Mouse (Mus musculus) kidney, embryonic 14.5 days (tissue): ENCODE measurements around the gene Krtap16-1. TPM values are rescaled to one million over a fixed set of nuclear protein-coding genes. Genes with fewer than 3 reads are reported as not detected.

Experiments used
- ATAC-seq: fragments of 200-750 bp; cut with Nextera tagmentation; 2 replicates; pipeline ENCODE4 v1.8.0; 2017; ENCODE audit warnings: moderate number of reproducible peaks, mild to moderate bottlenecking, moderate TSS enrichment, moderate library complexity; ENCODE audit not compliant: low FRiP score, low TSS enrichment
- H3K27ac ChIP-seq: fragments of 300-500 bp; sonication (generic); 2 replicates; pipeline ENCODE4 v1.5.1; 2014; ENCODE audit warnings: low read depth, mild to moderate bottlenecking, low read length, moderate library complexity, mixed read lengths
- H3K27me3 ChIP-seq: fragments of 300-500 bp; sonication (generic); 2 replicates; pipeline ENCODE4 v1.6.1; 2014; ENCODE audit warnings: mild to moderate bottlenecking, low read length; ENCODE audit not compliant: control insufficient read depth, insufficient read depth
- H3K36me3 ChIP-seq: fragments of 300-500 bp; sonication (generic); 2 replicates; pipeline ENCODE4 v1.6.1; 2014; ENCODE audit warnings: low read length, mixed read lengths; ENCODE audit not compliant: control insufficient read depth, insufficient read depth
- H3K4me1 ChIP-seq: fragments of 300-500 bp; sonication (generic); 2 replicates; pipeline ENCODE4 v1.6.1; 2014; ENCODE audit warnings: low read length, mixed read lengths; ENCODE audit not compliant: control insufficient read depth, insufficient read depth
- H3K4me2 ChIP-seq: fragments of 300-500 bp; sonication (generic); replicated peaks from 2 replicates; pipeline ENCODE4 v1.6.1; 2014; ENCODE audit warnings: low read depth, mild to moderate bottlenecking, low read length
- H3K4me3 ChIP-seq: fragments of 300-500 bp; sonication (generic); 2 replicates; pipeline ENCODE4 v1.5.1; 2014; ENCODE audit warnings: mild to moderate bottlenecking, low read length
- H3K9ac ChIP-seq: fragments of 300-500 bp; sonication (generic); 2 replicates; pipeline ENCODE4 v1.6.1; 2014; ENCODE audit warnings: low read depth, mild to moderate bottlenecking, low read length, moderate library complexity
- H3K9me3 ChIP-seq: fragments of 300-500 bp; sonication (generic); 2 replicates; pipeline ENCODE4 v1.6.1; 2016; ENCODE audit warnings: low read length; ENCODE audit not compliant: control insufficient read depth
- WGBS: fragments of 180-500 bp; shearing (Covaris S2); extraction: QIAGEN DNeasy Blood & Tissue Kit; methylation state at CpG from one replicate; pipeline ENCODE4 v1.1.7; 2014; 5-methylcytosine and 5-hydroxymethylcytosine counted together
- polyA plus RNA-seq: library from polyadenylated mRNA; unstranded; fragments of >200 nt; fragmentation: Nextera tagmentation; extraction: Ambion mirVana; gene quantifications from 2 replicates; pipeline ENCODE4 v1.2.1, GENCODE M21; 2014

Gene Krtap16-1
- polyA plus RNA-seq, result not detected in 2 replicates

DNA sequence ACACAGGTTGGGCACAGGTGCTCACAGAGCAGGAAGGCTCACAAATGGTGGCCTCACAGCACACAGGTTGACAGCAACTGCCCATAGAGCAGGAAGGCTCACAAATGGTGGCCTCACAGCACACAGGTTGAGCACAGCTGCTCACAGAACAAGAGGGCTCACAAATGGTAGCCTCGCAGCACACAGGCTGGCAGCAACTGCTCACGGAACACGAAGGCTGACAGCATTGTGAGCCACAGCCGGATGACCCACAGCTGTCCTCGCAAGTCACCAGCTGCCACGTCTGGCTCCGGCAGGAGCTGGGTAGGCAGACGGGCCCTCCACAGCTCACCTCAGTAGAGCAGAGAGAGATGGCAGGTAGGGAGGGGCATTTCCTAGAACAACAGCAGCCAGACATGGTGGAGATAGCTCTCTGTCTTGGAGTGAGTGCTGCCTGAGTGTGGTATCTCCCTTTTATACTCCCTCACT, at the start of gene Krtap16-1:
Gene Krtap16-1 (minus strand): TSS at position 418 of the 468 bp plus-strand sequence.
- no peaks in the 10 kb centered on the region; the same call in none of the 2 replicates for H3K27me3 ChIP-seq
- 60% methylated on average over 8 of the region's 8 CpGs for WGBS
- H3K4me2 ChIP-seq, result no peak within 1 kb of the TSS
- no peaks in the 10 kb centered on the region for H3K9me3 ChIP-seq
- no peak within 1 kb of the TSS for H3K27ac ChIP-seq
- no peak for ATAC-seq
- H3K4me1 ChIP-seq, result no peaks in the 10 kb centered on the region
- H3K4me3 ChIP-seq, result no peak within 1 kb of the TSS
- no peaks in the 10 kb centered on the region for H3K36me3 ChIP-seq
- no peak within 1 kb of the TSS for H3K9ac ChIP-seq

- H3K9ac ChIP-seq, result no peak within 1 kb of the TSS
- ATAC-seq, result no peak
- H3K27ac ChIP-seq, result no peak within 1 kb of the TSS
- H3K27me3 ChIP-seq, result no peaks in the 10 kb centered on the region
- H3K4me3 ChIP-seq, result no peak within 1 kb of the TSS
- no peaks in the 10 kb centered on the region for H3K36me3 ChIP-seq
- no peaks in the 10 kb centered on the region for H3K4me1 ChIP-seq
- H3K9me3 ChIP-seq, result no peaks in the 10 kb centered on the region
- H3K4me2 ChIP-seq, result no peak within 1 kb of the TSS
- 87% methylated on average over 6 of the region's 6 CpGs for WGBS
Measured at GRCm38 (mm10) chr11:100029768-100030167, 43.4 kb upstream of the Krtap16-1 start, which contains the start of gene Krt33b. Krt33b (minus strand) TSS chr11:100029868.

GRCm38 (mm10) chr11:100021438-100021837, 35.0 kb upstream of the Krtap16-1 start:
- WGBS, result 79% methylated on average over 5 of the region's 5 CpGs
- no peak overlapping the region for H3K4me3 ChIP-seq
- ATAC-seq, result no peak

GRCm38 (mm10) chr11:100019466-100019865, 33.1 kb upstream of the Krtap16-1 start:
- Histone ChIP-seq H3K4me3 (no peak overlapping the region), H3K9me3 (no peaks in the 10 kb centered on the region), H3K4me1 (no peaks in the 10 kb centered on the region), H3K9ac (no peak overlapping the region), H3K36me3 (no peaks in the 10 kb centered on the region), H3K4me2 (no peak overlapping the region), H3K27ac (no peak overlapping the region), H3K27me3 (no peaks in the 10 kb centered on the region)
- WGBS, result 91% methylated on average over 1 of the region's 1 CpGs
- no peak for ATAC-seq

More at GRCm38 (mm10) chr11:100021438-100021837, 35.0 kb upstream of the Krtap16-1 start:
- Histone ChIP-seq H3K4me1 (no peaks in the 10 kb centered on the region), H3K9ac (no peak overlapping the region), H3K36me3 (no peaks in the 10 kb centered on the region), H3K4me2 (no peak overlapping the region), H3K27ac (no peak overlapping the region), H3K9me3 (no peaks in the 10 kb centered on the region), H3K27me3 (no peaks in the 10 kb centered on the region)

GRCm38 (mm10) chr11:100016112-100016511, 29.7 kb upstream of the Krtap16-1 start, which contains the start of gene Krt33a:
Krt33a (minus strand) TSS chr11:100016212.
- Histone ChIP-seq H3K36me3 (no peaks in the 10 kb centered on the region), H3K4me3 (no peak within 1 kb of the TSS), H3K27ac (no peak within 1 kb of the TSS), H3K9me3 (no peaks in the 10 kb centered on the region), H3K27me3 (no peaks in the 10 kb centered on the region), H3K9ac (no peak within 1 kb of the TSS), H3K4me1 (no peaks in the 10 kb centered on the region), H3K4me2 (no peak within 1 kb of the TSS)
- ATAC-seq, result no peak
- WGBS, result 80% methylated on average over 4 of the region's 4 CpGs

DNA sequence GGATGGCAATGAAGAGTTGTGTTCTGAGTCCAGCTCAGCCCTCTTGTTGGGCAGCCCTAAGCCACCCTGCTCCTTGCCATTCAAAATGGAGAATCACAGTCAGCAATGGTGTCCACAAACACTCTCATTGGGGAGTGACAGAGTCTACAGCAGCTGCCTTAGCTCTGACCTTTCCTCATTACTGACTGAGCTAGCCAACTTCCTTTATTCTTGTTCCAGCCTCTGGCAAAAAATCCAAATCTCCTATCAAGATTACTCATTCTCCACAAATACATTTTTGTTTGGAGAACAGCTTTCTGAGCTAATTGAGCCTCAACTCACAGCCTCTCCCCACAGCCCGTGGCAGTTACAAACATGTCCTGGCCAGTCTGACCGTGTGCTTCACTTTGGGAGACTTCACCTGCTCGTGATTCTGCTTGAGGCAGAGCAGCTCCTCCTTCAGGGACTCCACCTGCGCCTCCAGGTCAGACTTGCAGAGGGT, 27.3 kb upstream of the Krtap16-1 start:
- no peak for ATAC-seq
- Histone ChIP-seq H3K36me3 (no peaks in the 10 kb centered on the region), H3K9ac (no peak overlapping the region), H3K4me1 (no peaks in the 10 kb centered on the region), H3K27me3 (no peaks in the 10 kb centered on the region), H3K4me3 (no peak overlapping the region), H3K9me3 (no peaks in the 10 kb centered on the region), H3K4me2 (no peak overlapping the region), H3K27ac (no peak overlapping the region)
- WGBS, result 65% methylated on average over 4 of the region's 4 CpGs

- no peak overlapping the region for H3K4me2 ChIP-seq
- 61% methylated on average over 5 of the region's 5 CpGs for WGBS
- no peaks in the 10 kb centered on the region for H3K36me3 ChIP-seq
- H3K4me3 ChIP-seq, result no peak overlapping the region
- no peaks in the 10 kb centered on the region for H3K4me1 ChIP-seq
- no peak overlapping the region for H3K9ac ChIP-seq
- no peak for ATAC-seq
- no peaks in the 10 kb centered on the region for H3K27me3 ChIP-seq
- no peak overlapping the region for H3K27ac ChIP-seq
- H3K9me3 ChIP-seq, result no peaks in the 10 kb centered on the region
Measured at GRCm38 (mm10) chr11:100010682-100011081, 24.3 kb upstream of the Krtap16-1 start.

DNA sequence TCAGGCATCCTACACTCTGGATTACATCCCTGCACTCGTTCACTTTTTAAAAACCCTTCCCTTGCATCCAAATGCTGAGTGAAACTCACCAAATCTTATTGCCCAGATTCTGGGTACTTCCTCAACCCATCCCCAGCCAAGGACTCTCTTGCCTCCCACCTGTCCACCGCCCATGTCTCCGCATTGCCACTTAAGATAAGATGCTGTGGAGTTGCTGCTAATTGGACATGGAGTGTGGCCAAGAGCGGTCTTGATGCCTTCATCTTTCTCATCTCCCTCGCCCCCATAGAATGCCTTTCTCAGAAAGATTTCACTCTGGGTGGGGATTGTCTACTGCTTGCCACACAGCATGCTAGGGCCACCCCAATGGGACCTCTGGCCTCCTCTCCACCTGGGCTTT, 21.9 kb upstream of the Krtap16-1 start:
- Histone ChIP-seq H3K27me3 (no peaks in the 10 kb centered on the region), H3K4me3 (no peak overlapping the region), H3K9ac (no peak overlapping the region), H3K4me1 (no peaks in the 10 kb centered on the region), H3K27ac (no peak overlapping the region), H3K9me3 (no peaks in the 10 kb centered on the region), H3K4me2 (no peak overlapping the region), H3K36me3 (no peaks in the 10 kb centered on the region)
- ATAC-seq, result no peak
- 87% methylated on average over 5 of the region's 5 CpGs for WGBS

DNA sequence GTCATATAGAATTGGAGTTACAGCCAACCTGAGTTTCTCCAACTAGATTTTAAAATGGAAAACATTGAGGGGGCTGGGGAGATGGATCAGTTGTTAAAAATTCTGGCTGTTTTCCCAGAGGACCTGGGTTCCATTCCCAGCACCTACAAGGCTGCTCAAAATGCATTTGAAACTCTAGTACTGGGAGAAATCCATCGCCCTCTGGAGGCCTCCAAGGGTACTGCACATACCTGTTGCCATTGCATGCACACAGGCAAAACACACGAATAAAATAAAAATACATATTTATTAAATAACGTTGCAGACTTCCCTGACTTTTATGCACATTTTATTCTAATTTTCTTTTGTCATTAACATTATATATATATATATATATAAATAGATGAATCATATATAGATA, 20.2 kb upstream of the Krtap16-1 start:
- Histone ChIP-seq H3K27ac (no peak overlapping the region), H3K4me2 (no peak overlapping the region), H3K4me1 (no peaks in the 10 kb centered on the region), H3K9ac (no peak overlapping the region), H3K27me3 (no peaks in the 10 kb centered on the region), H3K9me3 (no peaks in the 10 kb centered on the region), H3K36me3 (no peaks in the 10 kb centered on the region), H3K4me3 (no peak overlapping the region)
- ATAC-seq, result no peak
- WGBS, result 58% methylated on average over 3 of the region's 3 CpGs
